Mouse (Mus musculus) thymus, postnatal 10 days (tissue): ENCODE data around the gene Megf9.
A peak's percentile ranks its signal among the peaks of the same experiment; 100 is the strongest.

Experiments used
- DNase-seq, 2 experiments: peaks; one replicate each; pipeline ENCODE4 v3.0.0; 2021; ENCODE audit warnings: low spot score in 2 of 2

The Megf9 gene

GRCm38 (mm10) chr4:70523346-70523745 is 11.4 kb downstream of the Megf9 start:
- DNase-seq, result no peak

DNA sequence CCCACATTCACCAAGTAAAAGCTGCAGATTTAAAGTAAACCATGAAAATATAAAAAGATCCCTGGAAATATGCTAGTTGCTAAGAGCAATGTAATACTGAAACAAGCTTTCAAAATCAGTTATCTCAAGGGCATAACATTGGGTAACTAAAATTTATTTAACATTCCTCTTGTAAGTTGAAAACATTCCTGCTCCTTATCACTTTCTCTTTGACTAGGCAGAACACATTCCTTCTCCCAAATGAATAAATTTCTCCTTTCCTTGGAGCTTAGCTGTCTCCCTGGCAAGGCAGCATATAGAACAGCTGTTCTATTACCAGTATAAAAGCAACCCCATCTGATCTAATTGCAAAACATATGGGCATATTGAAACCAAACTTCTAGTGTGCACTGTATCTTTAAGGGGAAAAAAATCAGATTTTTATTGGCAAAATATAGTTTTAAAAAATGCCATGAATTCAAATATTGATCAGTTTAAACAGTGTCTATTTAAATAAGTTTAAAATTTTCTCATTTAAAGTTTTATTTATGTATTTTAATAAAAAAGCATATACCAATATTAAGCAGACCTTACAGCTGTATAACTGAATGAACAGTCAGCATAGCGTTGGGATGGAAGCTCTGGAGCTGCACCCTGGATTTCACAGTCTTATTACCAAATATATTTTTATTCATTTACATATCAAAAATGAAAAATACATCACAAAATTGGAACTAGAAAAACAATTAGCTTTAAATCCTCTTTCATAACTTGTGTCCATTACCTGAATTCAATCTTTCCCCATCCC is 13.1 kb downstream of the Megf9 start:
- no peak for DNase-seq

DNA sequence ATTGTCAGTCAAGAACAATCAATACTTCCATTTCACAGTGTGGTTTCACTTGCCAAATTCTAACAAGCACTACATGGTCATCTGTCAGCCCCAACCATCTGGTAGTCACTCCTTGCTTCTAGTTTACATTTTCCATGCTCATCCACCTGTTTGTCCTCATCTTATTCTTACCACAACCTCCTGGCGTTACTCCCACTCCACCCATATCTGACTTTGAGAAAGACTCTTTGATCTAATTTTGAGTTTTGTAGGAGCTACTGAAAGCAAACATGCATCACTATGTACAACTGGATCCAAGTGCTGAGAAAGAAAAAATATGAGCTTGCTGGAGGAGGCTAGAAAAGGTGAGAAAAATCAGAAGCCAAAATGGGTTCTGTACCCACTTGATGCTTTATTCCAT is 17.1 kb downstream of the Megf9 start:
- DNase-seq, result no peak

DNA sequence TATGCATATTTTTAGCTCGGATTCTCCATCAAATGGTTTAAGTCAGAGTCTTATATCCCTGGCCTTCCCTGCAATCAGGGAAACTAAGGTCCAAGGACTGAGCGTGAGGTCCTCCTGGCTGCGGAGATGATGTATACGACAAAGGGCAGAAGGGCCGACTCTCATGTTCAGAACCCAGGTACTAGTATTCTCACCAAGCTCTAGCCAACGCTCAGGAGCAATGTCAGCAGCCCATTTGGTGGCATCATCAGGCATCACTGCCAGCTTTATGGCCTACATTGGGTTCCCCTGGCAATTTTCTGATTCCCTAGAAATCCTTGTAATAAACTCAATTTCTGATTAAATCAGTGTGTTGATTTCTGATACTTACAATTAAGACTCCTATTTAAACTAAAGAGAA is 18.5 kb downstream of the Megf9 start:
- DNase-seq, result no peak

DNA sequence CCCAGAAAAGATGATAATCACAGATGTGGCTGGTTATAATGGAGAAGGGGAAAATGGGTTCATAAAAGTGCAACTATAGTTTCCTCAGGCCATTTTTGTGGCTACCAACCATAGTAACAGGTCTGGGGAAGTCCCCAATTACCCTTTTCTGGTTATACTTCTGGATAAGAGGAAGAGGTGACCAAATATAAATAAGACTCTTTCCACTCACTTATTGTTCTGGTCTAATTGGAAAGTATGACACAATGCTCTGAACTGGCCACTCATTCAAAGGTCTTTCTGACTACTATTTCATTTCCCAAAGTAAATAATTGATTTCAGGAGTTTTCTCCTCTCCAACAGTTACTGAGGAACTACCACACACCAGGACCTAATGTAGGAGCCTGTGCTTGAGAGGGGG is 19.3 kb downstream of the Megf9 start:
- no peak for DNase-seq

- DNase-seq, result no peak
These were observed 24.8 kb downstream of the Megf9 start for GRCm38 (mm10) chr4:70509987-70510386.

GRCm38 (mm10) chr4:70509565-70509964 is 25.2 kb downstream of the Megf9 start:
- DNase-seq, result no peak

GRCm38 (mm10) chr4:70508207-70508606 is 26.6 kb downstream of the Megf9 start:
- no peak for DNase-seq

- no peak for DNase-seq
These were observed 28.8 kb downstream of the Megf9 start for GRCm38 (mm10) chr4:70505951-70506350.

- no peak for DNase-seq
These were observed 31.0 kb downstream of the Megf9 start for GRCm38 (mm10) chr4:70503827-70504226.

DNA sequence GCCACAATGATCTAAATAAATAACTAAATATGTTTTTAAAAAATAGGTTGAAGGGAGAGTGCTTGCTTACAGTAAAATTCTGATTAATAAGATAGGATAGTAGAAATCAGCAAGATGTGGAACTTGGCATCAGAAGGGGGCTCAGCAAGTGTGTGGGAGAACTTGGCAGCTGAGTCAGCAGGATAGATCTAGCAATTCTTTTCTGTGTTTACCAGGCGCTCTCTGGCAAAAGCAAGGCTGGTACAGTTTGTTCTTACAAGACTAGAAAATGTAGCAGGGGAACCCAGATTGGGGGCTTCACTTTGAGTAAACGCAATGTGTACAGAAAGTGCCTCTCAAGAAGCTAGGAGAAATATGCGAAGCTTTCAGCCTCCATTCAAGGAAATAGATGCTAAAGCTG is 35.5 kb downstream of the Megf9 start:
- DNase-seq, result no peak

DNA sequence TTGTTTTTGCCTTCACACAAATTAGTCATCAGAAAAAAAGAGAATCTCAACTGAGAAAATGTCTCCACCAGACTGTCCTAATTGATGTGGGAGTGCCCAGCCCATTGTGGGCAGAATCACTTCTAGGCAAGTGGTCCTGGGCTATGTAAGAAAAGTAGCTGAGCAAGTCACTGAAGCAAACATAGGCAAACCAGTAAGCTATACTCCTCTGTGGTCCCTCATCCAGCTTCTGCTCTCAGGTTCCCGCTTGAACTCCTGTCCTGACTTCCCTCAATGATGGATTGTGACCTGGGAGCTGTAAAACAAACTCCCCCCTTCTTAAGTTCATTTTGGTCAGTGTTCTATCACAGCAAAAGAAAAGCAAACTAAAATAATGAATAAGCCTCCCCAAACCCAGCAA is 37.8 kb downstream of the Megf9 start:
- no peak for DNase-seq

GRCm38 (mm10) chr4:70489792-70490191 is 45.0 kb downstream of the Megf9 start:
- no peak for DNase-seq

DNA sequence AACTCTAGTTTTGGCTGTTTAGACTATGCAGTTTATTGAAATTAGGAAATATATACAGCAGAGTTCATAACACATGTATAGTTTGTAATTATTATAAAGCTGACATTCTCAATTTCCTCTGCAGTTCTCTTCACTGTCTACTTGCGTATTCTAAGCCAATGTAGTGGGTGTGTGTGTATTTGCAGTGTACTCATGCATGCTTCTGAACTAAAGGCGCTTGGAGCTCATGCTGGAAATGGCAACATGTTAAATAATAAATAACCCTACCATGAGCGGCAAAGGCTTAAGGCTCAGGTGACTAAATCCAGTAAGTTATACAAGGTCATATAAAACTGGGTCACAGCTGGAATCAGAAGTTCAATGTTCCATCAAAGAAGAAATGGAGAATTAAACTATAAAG is 46.4 kb downstream of the Megf9 start:
- no peak for DNase-seq

- DNase-seq, result no peak
These were observed 50.7 kb downstream of the Megf9 start for GRCm38 (mm10) chr4:70484134-70484533.

- no peak for DNase-seq
These were observed 52.9 kb downstream of the Megf9 start for GRCm38 (mm10) chr4:70481931-70482330.

GRCm38 (mm10) chr4:70471398-70471797 is 63.4 kb downstream of the Megf9 start:
- DNase-seq, result no peak

- DNase-seq, result no peak
These were observed 68.7 kb downstream of the Megf9 start for GRCm38 (mm10) chr4:70465921-70466689.

GRCm38 (mm10) chr4:70463302-70463701 is 71.5 kb downstream of the Megf9 start:
- DNase-seq, result no peak

- no peak for DNase-seq
These were observed 73.4 kb downstream of the Megf9 start for GRCm38 (mm10) chr4:70461416-70461815.

GRCm38 (mm10) chr4:70452161-70452560 is 82.6 kb downstream of the Megf9 start:
- no peak for DNase-seq

DNA sequence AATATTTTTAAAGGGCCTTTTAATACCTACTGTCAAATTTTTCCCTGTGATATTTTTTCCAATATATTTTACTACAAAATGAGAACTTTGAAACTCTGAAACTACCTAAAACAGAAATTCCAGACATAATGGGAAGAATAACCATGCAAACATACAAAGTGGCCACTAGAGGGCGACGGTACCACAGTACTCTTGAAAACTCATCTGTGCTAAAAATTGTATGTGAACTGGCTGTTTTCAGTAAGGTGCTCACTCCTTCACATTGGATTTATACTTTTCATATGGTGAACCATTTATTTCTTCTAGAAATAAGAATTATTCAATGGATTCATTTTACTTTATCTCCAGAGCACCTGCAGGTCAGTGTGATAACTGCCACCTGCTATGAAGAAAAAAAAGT is 83.0 kb downstream of the Megf9 start:
- peak in 1 of 2 experiments; percentile 28 for DNase-seq

GRCm38 (mm10) chr4:70449668-70450067 is 85.1 kb downstream of the Megf9 start:
- DNase-seq, result no peak
